Mouse (Mus musculus) midbrain, embryonic 16.5 days (tissue): ENCODE measurements around the gene Dennd4a. TPM values are rescaled to one million over a fixed set of nuclear protein-coding genes. Genes with fewer than 3 reads are reported as not detected.

Source experiments
- polyA plus RNA-seq: library from polyadenylated mRNA; unstranded; fragments of >200 nt; fragmentation: Nextera tagmentation; extraction: Ambion mirVana; gene quantifications from 2 replicates; pipeline ENCODE4 v1.2.1, GENCODE M21; 2015

Dennd4a gene
- polyA plus RNA-seq, 1 experiment from 2014 or later = 9.6 TPM

Other genes starting within 250 kb of the Dennd4a start
- gene Rab11a, start 73.6 kb upstream of the Dennd4a start, polyA plus RNA-seq = 439 and 482 TPM in 2 replicates
- gene Slc24a1, start 140.3 kb downstream of the Dennd4a start, polyA plus RNA-seq = 0.10 and 0.20 TPM in 2 replicates
- gene Ints14, start 149.6 kb downstream of the Dennd4a start, polyA plus RNA-seq = 35.1 and 37.1 TPM in 2 replicates
- 241 and 246 TPM in 2 replicates for gene Hacd3, start 210.4 kb downstream of the Dennd4a start, polyA plus RNA-seq
- gene Dpp8, start 221.1 kb downstream of the Dennd4a start, polyA plus RNA-seq = 39.3 and 42.7 TPM in 2 replicates